Mouse (Mus musculus) embryonic facial prominence, embryonic 12.5 days (tissue): ENCODE data around the gene Rps15. TPM values are rescaled to one million over a fixed set of nuclear protein-coding genes. Genes with fewer than 3 reads are reported as not detected.
A peak's percentile ranks its signal among the peaks of the same experiment; 100 is the strongest.

Experiments used
- ATAC-seq: fragments of 200-750 bp; cut with Nextera tagmentation; 2 replicates; pipeline ENCODE4 v1.8.0; 2017; ENCODE audit not compliant: insufficient number of reproducible peaks, insufficient read depth, low FRiP score, low TSS enrichment
- H3K27ac ChIP-seq: fragments of 300-500 bp; sonication (generic); 2 replicates; pipeline ENCODE4 v1.5.1; 2016; ENCODE audit warnings: mild to moderate bottlenecking
- H3K27me3 ChIP-seq: fragments of 300-500 bp; sonication (generic); 2 replicates; pipeline ENCODE4 v1.6.1; 2016; ENCODE audit warnings: mild to moderate bottlenecking, moderate library complexity
- H3K36me3 ChIP-seq: fragments of 300-500 bp; sonication (generic); 2 replicates; pipeline ENCODE4 v1.6.1; 2016; ENCODE audit warnings: mild to moderate bottlenecking
- H3K4me1 ChIP-seq: fragments of 300-500 bp; sonication (generic); 2 replicates; pipeline ENCODE4 v1.6.1; 2016
- H3K4me2 ChIP-seq: fragments of 300-500 bp; sonication (generic); replicated peaks from 2 replicates; pipeline ENCODE4 v1.6.1; 2016; ENCODE audit warnings: mild to moderate bottlenecking, moderate library complexity
- H3K4me3 ChIP-seq: fragments of 300-500 bp; sonication (generic); 2 replicates; pipeline ENCODE4 v1.5.1; 2016; ENCODE audit warnings: mild to moderate bottlenecking
- H3K9ac ChIP-seq: fragments of 300-500 bp; sonication (generic); 2 replicates; pipeline ENCODE4 v1.6.1; 2016; ENCODE audit warnings: mild to moderate bottlenecking, moderate library complexity
- H3K9me3 ChIP-seq: fragments of 300-500 bp; sonication (generic); 2 replicates; pipeline ENCODE4 v1.6.1; 2016; ENCODE audit warnings: mild to moderate bottlenecking, moderate library complexity
- WGBS: fragments of 180-500 bp; shearing (Covaris S2); methylation state at CpG from one replicate; pipeline ENCODE4 v1.1.7; 2016; 5-methylcytosine and 5-hydroxymethylcytosine counted together
- polyA plus RNA-seq: library from polyadenylated mRNA; unstranded; fragments of >200 nt; fragmentation: Nextera tagmentation; extraction: Ambion mirVana; gene quantifications from 2 replicates; pipeline ENCODE4 v1.2.1, GENCODE M21; 2016

Gene Rps15
- polyA plus RNA-seq, 1 experiment from 2014 or later: 851 TPM

DNA sequence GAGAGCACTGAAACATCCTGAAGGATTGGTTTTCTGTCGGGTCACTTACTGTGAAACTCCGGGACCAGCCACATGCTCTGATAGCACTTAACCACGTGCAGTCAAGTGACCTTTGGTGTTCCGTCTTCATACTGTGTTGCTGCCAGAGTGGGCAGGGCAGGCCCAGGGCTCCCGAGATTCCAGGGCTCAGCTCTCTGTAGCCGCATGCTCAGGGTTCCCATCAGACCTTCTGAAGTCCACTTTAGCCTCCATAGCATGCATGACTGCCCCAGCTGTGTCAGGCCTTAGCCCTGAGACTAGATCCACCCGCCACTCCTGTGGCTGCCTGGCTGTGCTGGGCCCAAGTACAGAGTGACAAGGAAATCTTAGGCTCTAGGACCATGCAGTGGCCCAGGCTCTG, 10.9 kb upstream of the Rps15 start:
- 83% methylated on average over 7 of the region's 7 CpGs for WGBS
- Histone ChIP-seq H3K36me3 (peaks cover 94% of the 10 kb centered on the region), H3K9me3 (no peaks in the 10 kb centered on the region), H3K27me3 (no peaks in the 10 kb centered on the region), H3K9ac (0 out of 2 replicates have a peak overlapping the region, but pooled peaks have one; percentile 10), H3K4me2 (no peak overlapping the region), H3K27ac (no peak overlapping the region), H3K4me1 (no peaks in the 10 kb centered on the region), H3K4me3 (no peak overlapping the region)
- ATAC-seq: no peak

DNA sequence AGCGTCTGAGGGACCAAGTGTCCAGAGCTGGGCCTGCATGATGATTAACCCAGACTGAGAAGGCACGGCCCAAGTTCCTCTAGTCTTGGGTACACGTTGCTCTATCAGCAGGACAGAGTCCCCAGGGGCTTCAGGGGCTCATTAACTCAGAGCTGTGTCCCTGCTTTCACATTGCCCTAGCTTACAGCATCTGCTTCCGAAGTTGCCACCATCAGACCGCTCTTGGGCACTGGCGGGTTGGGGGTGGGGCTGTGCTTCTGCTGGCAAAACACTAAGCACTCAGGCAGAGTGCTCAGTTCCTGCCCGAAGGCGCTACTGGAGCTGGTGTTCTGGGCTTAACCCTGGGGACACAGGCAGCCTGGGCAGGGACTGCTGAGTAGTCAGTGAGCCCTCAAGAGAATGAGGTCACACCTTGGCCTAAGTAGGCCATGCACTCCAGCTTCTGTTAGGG, 10.3 kb upstream of the Rps15 start:
- H3K4me3 ChIP-seq: no peak overlapping the region
- peaks cover 96% of the 10 kb centered on the region for H3K36me3 ChIP-seq
- no peak overlapping the region for H3K9ac ChIP-seq
- H3K9me3 ChIP-seq: no peaks in the 10 kb centered on the region
- no peaks in the 10 kb centered on the region for H3K4me1 ChIP-seq
- no peak overlapping the region for H3K27ac ChIP-seq
- no peaks in the 10 kb centered on the region for H3K27me3 ChIP-seq
- 72% methylated on average over 8 of the region's 8 CpGs for WGBS
- H3K4me2 ChIP-seq: no peak overlapping the region
- no peak for ATAC-seq

DNA sequence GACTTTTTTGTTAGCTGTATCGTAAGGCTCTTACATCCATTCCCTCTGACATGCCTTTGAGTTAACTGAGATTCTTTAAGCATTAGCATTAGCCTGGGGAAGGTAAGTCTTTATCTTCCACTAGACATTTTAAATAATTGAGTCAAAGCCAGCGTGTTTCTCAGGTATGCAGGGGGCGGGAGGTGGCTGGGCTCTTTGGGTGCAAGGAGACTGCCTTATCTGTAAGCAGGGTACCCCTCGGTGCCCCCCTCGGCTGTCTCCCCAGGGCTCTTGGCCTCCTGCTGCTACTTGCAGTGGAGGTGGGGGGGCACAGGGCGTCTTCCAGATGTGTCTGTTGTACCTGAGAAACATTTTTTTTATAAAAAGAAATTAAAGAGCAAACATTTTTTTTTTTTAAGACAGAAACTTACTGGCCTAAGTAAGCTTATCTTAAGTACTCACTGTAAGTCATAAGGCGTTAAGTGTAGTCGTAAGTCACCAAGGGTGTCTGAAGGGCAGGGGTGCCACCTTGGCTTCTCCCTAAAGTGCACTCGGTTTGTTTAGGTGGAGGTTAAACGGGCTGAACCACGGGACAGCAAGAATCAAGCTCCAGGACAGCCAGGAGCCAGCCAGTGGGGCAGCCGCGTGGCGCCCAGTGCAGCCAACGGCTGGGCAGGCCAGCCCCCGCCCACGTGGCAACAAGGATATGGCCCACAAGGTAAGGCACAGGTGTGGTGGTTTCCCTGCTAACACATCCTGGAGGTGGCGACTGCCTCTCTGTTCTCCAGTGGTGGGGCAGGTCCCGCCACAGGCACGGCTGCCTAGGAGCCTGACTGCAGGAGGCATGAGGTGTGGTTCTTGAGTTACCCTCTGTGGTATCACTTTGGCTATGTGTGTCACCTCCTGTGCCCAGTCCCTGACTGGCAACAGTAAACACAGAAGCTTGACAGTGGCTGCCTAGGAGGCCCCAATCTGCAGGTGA, 9.5 kb upstream of the Rps15 start:
- Histone ChIP-seq H3K4me1 (no peaks in the 10 kb centered on the region), H3K4me2 (no peak overlapping the region), H3K27ac (no peak overlapping the region), H3K9ac (no peak overlapping the region), H3K9me3 (no peaks in the 10 kb centered on the region), H3K27me3 (no peaks in the 10 kb centered on the region), H3K4me3 (no peak overlapping the region), H3K36me3 (peaks cover 95% of the 10 kb centered on the region)
- 90% methylated on average over 20 of the region's 20 CpGs for WGBS
- no peak for ATAC-seq

DNA sequence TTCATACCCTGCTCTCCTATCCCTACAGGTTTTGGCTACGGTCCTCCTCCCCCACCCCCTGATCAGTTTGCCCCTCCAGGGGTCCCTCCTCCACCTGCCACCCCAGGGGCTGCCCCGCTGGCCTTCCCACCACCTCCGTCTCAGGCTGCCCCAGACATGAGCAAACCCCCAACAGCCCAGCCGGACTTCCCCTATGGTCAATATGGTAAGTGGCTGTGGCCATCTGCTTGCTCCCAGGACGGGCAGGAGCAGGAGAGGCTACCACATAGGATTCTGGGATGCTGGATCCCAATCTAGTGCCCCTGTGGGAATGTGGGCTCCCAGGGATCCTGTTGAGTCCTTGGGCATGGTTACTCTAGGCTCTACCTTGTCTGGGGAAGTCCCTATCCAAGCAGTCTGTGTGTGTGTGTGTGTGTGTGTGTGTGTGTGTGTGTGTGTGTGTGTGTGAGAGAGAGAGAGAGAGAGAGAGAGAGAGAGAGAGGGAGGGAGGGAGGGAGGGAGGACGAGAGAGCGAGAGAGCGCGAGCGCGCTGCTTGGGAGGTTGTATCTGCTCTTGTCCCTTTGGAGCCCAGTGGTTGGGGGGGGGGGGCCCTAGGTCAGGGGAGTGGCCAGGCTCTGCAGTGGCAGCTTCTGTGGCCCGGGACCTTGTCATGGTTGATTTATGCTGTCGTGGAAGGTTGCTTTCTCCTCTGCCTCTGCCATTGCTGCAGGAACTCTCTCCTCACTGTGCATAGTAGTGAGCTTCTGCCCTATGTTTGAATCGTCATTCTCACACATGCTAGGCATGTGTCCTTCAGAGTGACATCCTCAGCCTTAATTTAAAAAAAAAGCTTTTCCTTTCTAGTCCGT, 6.8 kb upstream of the Rps15 start:
- no peak for ATAC-seq
- no peak overlapping the region for H3K4me2 ChIP-seq
- H3K27ac ChIP-seq: no peak overlapping the region
- no peaks in the 10 kb centered on the region for H3K4me1 ChIP-seq
- no peak overlapping the region for H3K4me3 ChIP-seq
- H3K9ac ChIP-seq: 0 out of 2 replicates have a peak overlapping the region, but pooled peaks have one; percentile 8
- 76% methylated on average over 9 of the region's 15 CpGs for WGBS
- peaks cover 82% of the 10 kb centered on the region for H3K36me3 ChIP-seq
- H3K9me3 ChIP-seq: no peaks in the 10 kb centered on the region
- H3K27me3 ChIP-seq: no peaks in the 10 kb centered on the region

DNA sequence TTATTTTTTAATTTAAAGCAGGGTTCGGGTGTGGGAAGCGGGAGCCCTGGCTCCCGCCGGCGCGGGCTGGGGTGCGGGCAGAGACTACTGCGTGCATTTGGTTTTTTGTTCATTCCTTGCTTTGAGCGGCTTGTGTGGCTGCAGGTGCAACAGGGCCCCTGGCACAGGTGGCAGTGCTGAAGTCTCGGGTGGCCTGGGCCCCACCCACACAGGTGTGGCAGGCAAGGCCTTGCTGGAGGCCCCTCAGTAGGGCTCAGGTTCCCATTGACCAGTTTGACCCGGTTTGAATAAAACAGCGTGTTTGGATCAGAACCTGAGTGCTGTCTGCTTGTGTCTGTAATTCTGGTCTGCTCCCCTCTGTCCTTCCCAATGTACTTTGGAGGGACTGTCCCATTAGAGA, 4.2 kb upstream of the Rps15 start:
- H3K9me3 ChIP-seq: no peaks in the 10 kb centered on the region
- no peaks in the 10 kb centered on the region for H3K27me3 ChIP-seq
- no peak overlapping the region for H3K4me3 ChIP-seq
- no peak overlapping the region for H3K4me2 ChIP-seq
- no peak for ATAC-seq
- 90% methylated on average over 12 of the region's 12 CpGs for WGBS
- H3K27ac ChIP-seq: no peak overlapping the region
- H3K4me1 ChIP-seq: peaks cover under 1% of the 10 kb centered on the region; the same call in 1 of the 2 replicates
- peaks cover 56% of the 10 kb centered on the region for H3K36me3 ChIP-seq
- H3K9ac ChIP-seq: no peak overlapping the region

DNA sequence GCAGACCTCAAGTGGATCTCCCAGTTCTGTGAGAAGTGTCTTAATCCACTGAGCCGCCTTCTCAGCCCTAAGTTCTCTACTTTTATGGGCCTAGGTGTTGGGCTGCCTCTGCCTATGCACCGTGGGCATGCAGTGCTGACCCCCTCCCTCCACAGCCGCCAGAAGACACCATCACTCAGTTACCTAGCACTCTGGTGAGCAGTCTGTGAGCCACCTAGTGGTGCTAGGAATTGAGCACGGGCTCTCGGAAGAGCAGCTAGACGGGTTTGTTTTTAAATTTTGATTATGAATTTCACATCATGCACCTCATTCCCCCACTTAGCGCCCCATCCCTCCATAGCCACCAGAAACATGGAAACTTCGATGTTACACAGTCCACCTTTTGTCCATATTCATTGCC, 3.6 kb upstream of the Rps15 start:
- Histone ChIP-seq H3K9ac (no peak overlapping the region), H3K36me3 (peaks cover 54% of the 10 kb centered on the region), H3K27me3 (no peaks in the 10 kb centered on the region), H3K4me2 (no peak overlapping the region), H3K4me1 (peaks cover 6% of the 10 kb centered on the region), H3K9me3 (no peaks in the 10 kb centered on the region), H3K27ac (no peak overlapping the region; the same call in 1 of the 2 replicates), H3K4me3 (no peak overlapping the region)
- no peak for ATAC-seq
- WGBS: 70% methylated on average over 8 of the region's 8 CpGs

DNA sequence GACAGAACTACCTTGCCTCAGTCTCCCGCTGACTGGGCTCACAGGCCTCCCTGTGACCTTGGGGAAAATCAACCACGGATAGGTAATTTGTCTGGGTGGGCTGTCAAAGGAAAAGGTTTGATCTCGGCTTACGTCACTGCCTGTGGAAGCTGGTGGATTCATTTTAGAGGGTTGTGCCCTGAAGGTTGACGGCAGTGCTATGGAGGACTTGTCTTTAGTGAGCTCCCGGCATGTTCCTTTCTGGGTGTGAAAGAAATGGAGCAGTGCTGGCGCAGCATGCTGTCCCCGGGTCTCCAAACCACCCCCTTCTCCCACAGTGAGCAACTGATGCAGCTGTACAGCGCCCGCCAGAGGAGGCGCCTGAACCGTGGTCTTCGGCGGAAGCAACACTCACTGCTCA, 1.1 kb downstream of the Rps15 start:
- H3K36me3 ChIP-seq: peaks cover 26% of the 10 kb centered on the region
- H3K27ac ChIP-seq: peak overlapping the region; percentile 91
- 21% methylated on average over 14 of the region's 14 CpGs for WGBS

DNA sequence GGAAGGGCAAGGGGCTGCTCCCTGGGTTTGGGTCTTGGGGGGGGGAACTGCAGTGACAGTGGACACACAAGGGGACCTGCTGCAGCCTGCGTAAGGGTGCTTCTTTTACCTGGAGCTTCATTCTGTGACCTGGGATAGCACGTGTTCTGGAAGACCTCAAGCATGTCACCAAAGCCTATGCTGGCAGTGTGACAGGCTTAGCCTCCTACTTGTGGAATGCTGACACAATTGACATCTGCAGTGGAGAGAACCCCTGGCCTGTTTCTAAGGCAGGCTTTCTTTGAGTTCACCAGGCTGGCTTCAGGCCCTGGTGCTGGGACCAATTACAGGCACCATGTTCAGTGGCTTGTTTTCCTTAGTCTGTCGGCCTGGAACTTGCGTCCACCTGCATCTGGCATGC, 2.1 kb downstream of the Rps15 start:
- Histone ChIP-seq H3K4me3 (peak overlapping the region; percentile 99; the same call in 1 of the 2 replicates), H3K9me3 (no peaks in the 10 kb centered on the region), H3K27me3 (peaks cover 29% of the 10 kb centered on the region), H3K4me1 (peaks cover 37% of the 10 kb centered on the region), H3K9ac (no peak overlapping the region), H3K4me2 (no peak overlapping the region), H3K36me3 (peaks cover 19% of the 10 kb centered on the region), H3K27ac (0 out of 2 replicates have a peak overlapping the region, but pooled peaks have one; percentile 36)
- 63% methylated on average over 4 of the region's 4 CpGs for WGBS
- ATAC-seq: no peak

More for the DNA sequence above, 1.1 kb downstream of the Rps15 start:
- Histone ChIP-seq H3K4me2 (peak overlapping the region; percentile 95), H3K9ac (peak overlapping the region; percentile 99), H3K27me3 (peaks cover 19% of the 10 kb centered on the region), H3K4me3 (peak overlapping the region; percentile 99), H3K4me1 (peaks cover 32% of the 10 kb centered on the region), H3K9me3 (no peaks in the 10 kb centered on the region)
- ATAC-seq: no peak

DNA sequence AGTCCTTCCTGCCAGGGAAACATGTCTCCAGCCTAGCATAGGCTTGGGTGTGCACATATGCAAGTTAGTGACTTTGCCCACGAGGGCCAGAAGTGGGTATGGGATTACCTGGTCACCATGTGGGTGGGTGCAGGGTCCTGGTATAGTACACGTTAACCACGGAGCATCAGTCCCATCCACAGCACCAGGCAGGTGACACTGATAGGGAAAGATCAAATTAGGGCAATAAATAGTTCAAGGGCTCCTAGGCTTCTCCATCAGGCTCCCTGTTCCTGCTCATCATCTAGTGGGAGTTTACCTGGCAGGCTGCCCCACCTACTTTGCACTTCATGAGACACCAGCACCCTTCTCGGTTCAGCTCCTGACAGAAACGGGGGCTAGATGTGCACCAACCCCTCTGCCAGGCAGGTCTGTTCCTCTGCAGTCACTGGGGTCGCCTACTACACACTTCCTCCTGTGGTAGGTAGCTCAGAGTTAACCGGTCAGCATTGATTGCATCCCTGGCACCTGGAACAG, 2.6 kb downstream of the Rps15 start:
- Histone ChIP-seq H3K9ac (no peak overlapping the region), H3K9me3 (no peaks in the 10 kb centered on the region), H3K4me1 (peaks cover 38% of the 10 kb centered on the region), H3K27ac (peak overlapping the region; percentile 41; the same call in 1 of the 2 replicates), H3K4me3 (no peak overlapping the region), H3K27me3 (peaks cover 35% of the 10 kb centered on the region), H3K36me3 (peaks cover 19% of the 10 kb centered on the region), H3K4me2 (no peak overlapping the region)
- WGBS: 51% methylated on average over 7 of the region's 7 CpGs
- no peak for ATAC-seq

DNA sequence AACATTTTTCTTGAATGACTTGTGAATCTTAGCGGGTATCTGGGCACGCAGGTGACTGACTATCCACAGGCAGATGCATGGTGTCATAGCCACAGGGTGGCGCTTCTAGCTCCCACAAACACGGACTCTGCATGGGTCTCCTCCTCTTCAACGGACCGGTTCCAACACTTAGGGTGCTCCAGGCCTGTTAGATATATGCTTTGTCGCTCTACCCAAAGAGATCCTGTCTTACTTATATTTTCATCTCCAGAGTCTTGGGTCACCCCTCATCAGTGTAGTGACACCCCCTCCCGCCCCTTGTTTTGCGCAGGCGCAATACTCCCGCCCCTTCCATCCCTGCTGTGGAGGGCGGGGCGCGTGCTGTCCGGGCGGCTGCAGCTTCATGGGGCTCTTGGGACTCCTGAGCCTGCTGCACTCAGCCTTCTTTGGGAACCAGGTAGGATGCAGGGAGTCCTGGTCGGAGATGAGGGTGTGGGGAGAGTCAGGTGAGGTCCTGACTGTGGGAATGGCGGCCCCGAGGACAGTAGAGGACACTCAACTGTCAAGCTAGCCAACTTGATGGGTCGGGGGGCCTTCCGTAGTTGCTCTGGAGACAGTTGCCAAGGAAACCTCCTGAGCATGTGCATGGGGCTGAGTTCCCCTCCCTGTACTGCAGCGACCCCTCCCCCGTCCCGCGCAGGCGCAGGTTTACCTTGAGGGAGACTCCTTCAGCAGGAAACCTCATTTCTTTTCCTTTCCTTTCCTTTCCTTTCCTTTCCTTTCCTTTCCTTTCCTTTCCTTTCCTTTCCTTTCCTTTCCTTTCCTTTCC, 3.6 kb downstream of the Rps15 start, which contains the start of gene Apc2:
Apc2 (plus strand) TSS at position 360 of the 808 bp plus-strand sequence.
- H3K4me3 ChIP-seq: peak within 1 kb of the TSS; percentile 43
- peak within 1 kb of the TSS; percentile 83 for H3K27ac ChIP-seq
- peak within 1 kb of the TSS; percentile 75 for H3K4me2 ChIP-seq
- H3K4me1 ChIP-seq: peaks cover 38% of the 10 kb centered on the region
- H3K9me3 ChIP-seq: no peaks in the 10 kb centered on the region
- peaks cover 19% of the 10 kb centered on the region for H3K36me3 ChIP-seq
- peak; percentile 57 for ATAC-seq
- H3K27me3 ChIP-seq: peaks cover 44% of the 10 kb centered on the region
- H3K9ac ChIP-seq: peak within 1 kb of the TSS; percentile 48
- WGBS: 2% methylated on average over 26 of the region's 26 CpGs
